Mouse (Mus musculus): Measurements from ENCODE around the gene Sh2d5. TPM values are rescaled to one million over a fixed set of nuclear protein-coding genes. Genes with fewer than 3 reads are reported as not detected.

Sh2d5 gene
- polyA plus RNA-seq, 2 experiments = 0.77 to 1.6 TPM

GRCm38 (mm10) chr4:138215671-138216199, 34.5 kb upstream of the Sh2d5 start:
- H3K4me1 ChIP-seq (ENCODE audit: control insufficient read depth, insufficient read depth, low read length) = peaks cover 15% of the 10 kb centered on the region
- no peak for TF ChIP-seq POLR2A (IDR thresholded peaks at IDR 0.05; ENCODE audit: borderline replicate concordance, extremely low read depth, insufficient read depth, insufficient read length)
- no peaks in the 10 kb centered on the region for H3K27me3 ChIP-seq (ENCODE audit: control insufficient read depth, insufficient read depth, low read length)
- H3K27ac ChIP-seq (replicated peaks; ENCODE audit: low read depth, low read length) = peak overlapping the region; percentile 97
- ATAC-seq (ENCODE audit: low FRiP score, low read depth) = no peak
- no peaks in the 10 kb centered on the region for H3K9me3 ChIP-seq (ENCODE audit: control insufficient read depth, low read length)
- peak overlapping the region; percentile 98 for H3K4me3 ChIP-seq (replicated peaks; ENCODE audit: low read length)
- WGBS = 48% methylated on average over 13 of the region's 13 CpGs
- H3K36me3 ChIP-seq (ENCODE audit: control insufficient read depth, insufficient read depth, low read length) = peaks cover 24% of the 10 kb centered on the region
- H3K9ac ChIP-seq (ENCODE audit: low read depth, low read length, severe bottlenecking) = peak overlapping the region; percentile 97
- DNase-seq (ENCODE audit: low spot score) = no peak
- H3K4me2 ChIP-seq (replicated peaks; ENCODE audit: low read depth, low read length, severe bottlenecking) = peak overlapping the region; percentile 80

- ATAC-seq (ENCODE audit: low FRiP score, low read depth) (peak; percentile 66), DNase-seq (ENCODE audit: low spot score) (peak; percentile 75)
- peak; percentile 73; the same call in 1 of the 2 replicates for TF ChIP-seq POLR2A (IDR thresholded peaks at IDR 0.05; ENCODE audit: borderline replicate concordance, extremely low read depth, insufficient read depth, insufficient read length)
- no peaks in the 10 kb centered on the region for H3K27me3 ChIP-seq (ENCODE audit: control insufficient read depth, insufficient read depth, low read length)
- peak within 1 kb of the TSS; percentile 80 for H3K4me2 ChIP-seq (replicated peaks; ENCODE audit: low read depth, low read length, severe bottlenecking)
- WGBS = 0% methylated on average over 14 of the region's 84 CpGs
- peak within 1 kb of the TSS; percentile 97 for H3K9ac ChIP-seq (ENCODE audit: low read depth, low read length, severe bottlenecking)
- H3K4me3 ChIP-seq (replicated peaks; ENCODE audit: low read length) = peak within 1 kb of the TSS; percentile 98
- peaks cover 24% of the 10 kb centered on the region for H3K36me3 ChIP-seq (ENCODE audit: control insufficient read depth, insufficient read depth, low read length)
- H3K4me1 ChIP-seq (ENCODE audit: control insufficient read depth, insufficient read depth, low read length) = peaks cover 15% of the 10 kb centered on the region
- H3K27ac ChIP-seq (replicated peaks; ENCODE audit: low read depth, low read length) = peak within 1 kb of the TSS; percentile 97
- no peaks in the 10 kb centered on the region for H3K9me3 ChIP-seq (ENCODE audit: control insufficient read depth, low read length)
Observed at GRCm38 (mm10) chr4:138216200-138216890, 33.9 kb upstream of the Sh2d5 start, which contains the start of gene Hp1bp3. TSS of gene Hp1bp3 (plus strand) at chr4:138216296.

GRCm38 (mm10) chr4:138216891-138217392, 33.3 kb upstream of the Sh2d5 start:
- WGBS = under 1% methylated on average over 21 of the region's 68 CpGs
- DNase-seq (ENCODE audit: low spot score) (peak; percentile 96), ATAC-seq (ENCODE audit: low FRiP score, low read depth) (peak; percentile 95)
- no peaks in the 10 kb centered on the region for H3K9me3 ChIP-seq (ENCODE audit: control insufficient read depth, low read length)
- peak overlapping the region; percentile 97 for H3K27ac ChIP-seq (replicated peaks; ENCODE audit: low read depth, low read length)
- peak overlapping the region; percentile 98 for H3K4me3 ChIP-seq (replicated peaks; ENCODE audit: low read length)
- peak overlapping the region; percentile 80 for H3K4me2 ChIP-seq (replicated peaks; ENCODE audit: low read depth, low read length, severe bottlenecking)
- peaks cover 25% of the 10 kb centered on the region for H3K36me3 ChIP-seq (ENCODE audit: control insufficient read depth, insufficient read depth, low read length)
- peaks cover 15% of the 10 kb centered on the region for H3K4me1 ChIP-seq (ENCODE audit: control insufficient read depth, insufficient read depth, low read length)
- peak overlapping the region; percentile 97 for H3K9ac ChIP-seq (ENCODE audit: low read depth, low read length, severe bottlenecking)
- no peak for TF ChIP-seq POLR2A (IDR thresholded peaks at IDR 0.05; ENCODE audit: borderline replicate concordance, extremely low read depth, insufficient read depth, insufficient read length)
- no peaks in the 10 kb centered on the region for H3K27me3 ChIP-seq (ENCODE audit: control insufficient read depth, insufficient read depth, low read length)

GRCm38 (mm10) chr4:138217441-138217840, 32.8 kb upstream of the Sh2d5 start:
- Histone ChIP-seq H3K4me3 (replicated peaks; ENCODE audit: low read length) (peak overlapping the region; percentile 98), H3K4me2 (replicated peaks; ENCODE audit: low read depth, low read length, severe bottlenecking) (peak overlapping the region; percentile 54), H3K9me3 (ENCODE audit: control insufficient read depth, low read length) (no peaks in the 10 kb centered on the region), H3K4me1 (ENCODE audit: control insufficient read depth, insufficient read depth, low read length) (peaks cover 15% of the 10 kb centered on the region), H3K27ac (replicated peaks; ENCODE audit: low read depth, low read length) (peak overlapping the region; percentile 97), H3K27me3 (ENCODE audit: control insufficient read depth, insufficient read depth, low read length) (no peaks in the 10 kb centered on the region), H3K9ac (ENCODE audit: low read depth, low read length, severe bottlenecking) (peak overlapping the region; percentile 97), H3K36me3 (ENCODE audit: control insufficient read depth, insufficient read depth, low read length) (peaks cover 30% of the 10 kb centered on the region)
- WGBS = 5% methylated on average over 33 of the region's 36 CpGs
- DNase-seq (ENCODE audit: low spot score) (no peak), ATAC-seq (ENCODE audit: low FRiP score, low read depth) (peak; percentile 7; the same call in 1 of the 2 replicates)
- TF ChIP-seq POLR2A (IDR thresholded peaks at IDR 0.05; ENCODE audit: borderline replicate concordance, extremely low read depth, insufficient read depth, insufficient read length) = no peak

- H3K4me2 ChIP-seq (replicated peaks; ENCODE audit: low read depth, low read length, severe bottlenecking) = peak overlapping the region; percentile 54
- TF ChIP-seq POLR2A (IDR thresholded peaks at IDR 0.05; ENCODE audit: borderline replicate concordance, extremely low read depth, insufficient read depth, insufficient read length) = no peak
- WGBS = 81% methylated on average over 11 of the region's 11 CpGs
- H3K4me1 ChIP-seq (ENCODE audit: control insufficient read depth, insufficient read depth, low read length) = peaks cover 15% of the 10 kb centered on the region
- H3K27me3 ChIP-seq (ENCODE audit: control insufficient read depth, insufficient read depth, low read length) = no peaks in the 10 kb centered on the region
- peak overlapping the region; percentile 98 for H3K4me3 ChIP-seq (replicated peaks; ENCODE audit: low read length)
- 0 out of 2 replicates have a peak overlapping the region, but pooled peaks have one; percentile 1 for H3K27ac ChIP-seq (replicated peaks; ENCODE audit: low read depth, low read length)
- DNase-seq (ENCODE audit: low spot score) (no peak), ATAC-seq (ENCODE audit: low FRiP score, low read depth) (no peak)
- H3K36me3 ChIP-seq (ENCODE audit: control insufficient read depth, insufficient read depth, low read length) = peaks cover 37% of the 10 kb centered on the region
- H3K9ac ChIP-seq (ENCODE audit: low read depth, low read length, severe bottlenecking) = peak overlapping the region; percentile 97
- H3K9me3 ChIP-seq (ENCODE audit: control insufficient read depth, low read length) = no peaks in the 10 kb centered on the region
Observed at GRCm38 (mm10) chr4:138217951-138218685, 32.1 kb upstream of the Sh2d5 start.
